Mouse (Mus musculus) ES-Bruce4 (cell line): Measurements from ENCODE around the gene Gas8. TPM values are rescaled to one million over a fixed set of nuclear protein-coding genes. Genes with fewer than 3 reads are reported as not detected.
"Not testable (repeated sequence)": the region's sequence is repeated elsewhere in the genome, so short reads cannot be mapped to it uniquely, and the experiment has no call there.

ENCODE experiments used
- H3K27ac ChIP-seq: 2 replicates; pipeline ENCODE4 v1.5.1; 2012; ENCODE audit warnings: low read length, inconsistent platforms; ENCODE audit not compliant: insufficient read depth
- H3K27me3 ChIP-seq: 2 replicates; pipeline ENCODE4 v1.6.1; 2012; ENCODE audit warnings: mild to moderate bottlenecking, low read length, inconsistent platforms; ENCODE audit not compliant: control insufficient read depth, poor library complexity, insufficient read depth, severe bottlenecking
- H3K36me3 ChIP-seq: 2 replicates; pipeline ENCODE4 v1.6.1; 2012; ENCODE audit warnings: inconsistent platforms, mild to moderate bottlenecking, low read length, moderate library complexity; ENCODE audit not compliant: control insufficient read depth, poor library complexity, insufficient read depth, severe bottlenecking
- H3K4me1 ChIP-seq: one replicate; pipeline ENCODE4 v1.8.1; 2011; ENCODE audit warnings: low read length; ENCODE audit not compliant: control insufficient read depth, insufficient read depth
- H3K4me3 ChIP-seq: 2 replicates; pipeline ENCODE4 v1.5.1; 2011; ENCODE audit warnings: low read depth, mild to moderate bottlenecking, low read length
- H3K9ac ChIP-seq: 2 replicates; pipeline ENCODE4 v1.6.1; 2012; ENCODE audit warnings: low read depth, mild to moderate bottlenecking, inconsistent platforms; ENCODE audit not compliant: poor library complexity, severe bottlenecking
- H3K9me3 ChIP-seq: replicated peaks from 2 replicates; pipeline ENCODE4 v1.6.1; 2012; ENCODE audit warnings: mild to moderate bottlenecking, low read length, inconsistent platforms; ENCODE audit not compliant: control insufficient read depth, poor library complexity, insufficient read depth, severe bottlenecking
- CTCF ChIP-seq: IDR thresholded peaks from one replicate; pipeline ENCODE4 v1.8.1; 2011; ENCODE audit warnings: low read depth, low read length
- EP300 ChIP-seq: IDR thresholded peaks from 2 replicates; pipeline ENCODE4 v1.6.1; 2011; ENCODE audit warnings: low read depth, low read length; ENCODE audit not compliant: insufficient read depth
- POLR2A ChIP-seq: IDR thresholded peaks from one replicate; pipeline ENCODE4 v1.8.1; 2011; ENCODE audit warnings: low read length; ENCODE audit not compliant: insufficient read depth
- polyA plus RNA-seq: library from polyadenylated mRNA; stranded (reverse); fragments of >200 nt; gene quantifications from 2 replicates; pipeline ENCODE4 v1.2.4, GENCODE M21; 2011; ENCODE audit warnings: low read depth; ENCODE audit not compliant: missing spikeins, insufficient read depth, insufficient read length

The Gas8 gene
- polyA plus RNA-seq, 1 experiment: 11.8 TPM

DNA sequence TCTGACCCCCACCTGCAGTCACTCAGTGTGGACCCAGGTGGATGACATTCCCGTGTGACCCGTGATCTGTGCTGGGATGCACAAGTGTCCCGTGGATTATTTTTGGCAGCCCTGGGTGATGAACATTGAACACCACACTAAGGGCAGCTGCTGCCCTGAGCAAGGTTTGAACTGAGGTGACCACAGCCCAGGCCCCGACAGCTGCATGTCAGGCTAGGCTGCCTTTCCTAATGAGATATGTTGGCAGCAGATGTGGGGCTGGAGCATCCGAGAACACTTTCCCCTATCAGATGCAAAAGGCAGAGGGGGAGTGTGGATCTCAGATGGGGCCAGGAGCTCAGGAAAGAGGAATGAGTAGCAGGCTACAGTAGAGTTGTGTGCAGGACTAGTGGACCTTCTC lies 7.8 kb upstream of the Gas8 start:
- no peaks in the 10 kb centered on the region for H3K36me3 ChIP-seq

DNA sequence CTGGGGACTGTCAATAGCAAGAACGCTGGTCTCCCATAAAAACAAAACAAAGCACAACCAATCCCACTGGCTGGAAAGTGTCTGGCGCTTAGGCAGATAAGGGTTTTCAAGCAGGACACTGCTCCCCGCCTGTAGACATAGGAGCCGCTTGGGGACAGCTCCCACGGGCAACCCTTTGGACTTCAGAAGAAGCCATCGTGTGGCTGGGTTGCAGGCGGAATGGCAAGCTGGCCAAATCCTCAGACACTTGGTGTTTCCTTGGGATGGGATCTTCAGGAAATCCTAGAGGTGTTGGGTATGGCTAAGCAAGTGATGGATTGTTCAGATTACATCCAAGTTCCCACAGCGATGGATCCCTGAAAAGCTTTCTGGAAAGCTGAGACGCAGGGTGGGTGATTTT lies 4.5 kb upstream of the Gas8 start:
- no peak for TF ChIP-seq POLR2A
- no peak for TF ChIP-seq EP300
- no peak for TF ChIP-seq CTCF
- H3K4me3 ChIP-seq: peak overlapping the region; percentile 67
- 0 out of 2 replicates have a peak, but pooled peaks cover 7% of the 10 kb centered on the region for H3K27me3 ChIP-seq
- peak overlapping the region; percentile 84 for H3K9ac ChIP-seq
- no peaks in the 10 kb centered on the region for H3K9me3 ChIP-seq
- H3K27ac ChIP-seq: no peak overlapping the region
- H3K36me3 ChIP-seq: no peaks in the 10 kb centered on the region
- H3K4me1 ChIP-seq: no peaks in the 10 kb centered on the region

More for the DNA sequence above, 7.8 kb upstream of the Gas8 start:
- Histone ChIP-seq H3K9ac (no peak overlapping the region), H3K27ac (no peak overlapping the region), H3K9me3 (no peaks in the 10 kb centered on the region), H3K4me3 (no peak overlapping the region), H3K27me3 (0 out of 2 replicates have a peak, but pooled peaks cover 7% of the 10 kb centered on the region), H3K4me1 (no peaks in the 10 kb centered on the region)
- TF ChIP-seq POLR2A (no peak), EP300 (no peak), CTCF (no peak)

DNA sequence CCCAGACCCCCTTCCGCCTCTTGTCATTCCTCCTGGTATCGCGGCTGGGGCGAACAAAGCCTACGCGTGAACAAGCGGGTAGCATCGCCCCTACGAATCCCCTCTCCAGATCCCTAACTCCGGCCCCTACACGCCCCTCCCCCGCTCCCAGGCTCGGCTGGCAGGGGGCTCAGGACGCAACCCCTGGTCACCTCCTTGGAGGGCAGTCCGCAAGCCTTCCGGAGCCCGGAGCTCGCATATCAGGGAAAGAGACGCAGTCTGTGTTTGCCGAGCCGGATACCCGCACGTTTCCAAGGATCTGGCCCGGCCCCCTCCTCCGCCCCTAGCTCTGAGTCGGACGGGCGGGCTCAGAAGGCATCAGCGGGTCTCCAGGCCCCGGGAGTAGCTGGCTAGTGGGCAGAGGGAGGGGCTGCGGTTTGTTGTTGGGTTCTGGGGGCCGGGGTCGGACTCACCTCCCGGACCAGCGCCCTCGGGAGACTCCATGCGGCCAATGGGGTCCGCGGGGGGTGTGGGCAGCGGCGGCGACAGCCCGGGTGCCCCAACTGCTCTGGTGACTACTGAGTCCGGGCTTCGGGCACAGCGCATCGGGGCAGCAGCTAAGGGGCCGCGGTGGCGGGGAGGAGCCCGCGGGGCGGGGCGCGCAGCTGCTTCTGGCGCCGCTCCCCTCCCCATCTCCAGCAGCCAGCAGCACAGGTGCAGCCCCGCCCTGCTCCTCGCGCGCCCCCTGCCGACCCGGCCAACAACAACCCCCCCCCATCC lies 3.7 kb upstream of the Gas8 start, which contains the start of gene Dbndd1:
Gene Dbndd1 (minus strand): TSS at position 683 of the 759 bp plus-strand sequence.
- H3K36me3 ChIP-seq: no peaks in the 10 kb centered on the region
- no peak for TF ChIP-seq POLR2A
- TF ChIP-seq CTCF: peak; percentile 36
- no peak within 1 kb of the TSS for H3K27ac ChIP-seq
- H3K27me3 ChIP-seq: 0 out of 2 replicates have a peak, but pooled peaks cover 7% of the 10 kb centered on the region
- H3K9ac ChIP-seq: peak within 1 kb of the TSS; percentile 84
- H3K9me3 ChIP-seq: no peaks in the 10 kb centered on the region
- peak within 1 kb of the TSS; percentile 67 for H3K4me3 ChIP-seq
- H3K4me1 ChIP-seq: no peaks in the 10 kb centered on the region

DNA sequence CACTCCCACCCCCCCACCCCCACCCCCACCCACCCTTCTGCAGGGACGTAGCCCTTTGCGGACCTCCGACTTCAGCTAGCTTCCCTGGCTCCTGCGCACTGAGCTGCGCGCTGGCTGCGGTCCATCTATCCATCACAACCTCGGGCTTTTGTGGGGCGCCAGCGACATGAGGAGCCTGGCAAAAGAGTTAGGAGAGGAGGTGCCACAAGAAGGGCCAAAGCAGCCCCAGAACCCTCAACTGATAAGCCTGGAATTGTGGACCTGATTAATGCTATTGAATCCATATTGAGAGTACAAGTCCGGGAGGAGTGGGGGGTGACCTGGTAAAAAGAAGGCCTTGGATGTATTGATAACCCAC lies 3.1 kb upstream of the Gas8 start:
- no peak for TF ChIP-seq CTCF
- TF ChIP-seq POLR2A: no peak
- no peak for TF ChIP-seq EP300
- H3K36me3 ChIP-seq: no peaks in the 10 kb centered on the region
- H3K4me3 ChIP-seq: peak overlapping the region; percentile 56
- H3K9me3 ChIP-seq: no peaks in the 10 kb centered on the region
- no peaks in the 10 kb centered on the region for H3K4me1 ChIP-seq
- 0 out of 2 replicates have a peak, but pooled peaks cover 7% of the 10 kb centered on the region for H3K27me3 ChIP-seq
- no peak overlapping the region for H3K27ac ChIP-seq
- H3K9ac ChIP-seq: peak overlapping the region; percentile 84

DNA sequence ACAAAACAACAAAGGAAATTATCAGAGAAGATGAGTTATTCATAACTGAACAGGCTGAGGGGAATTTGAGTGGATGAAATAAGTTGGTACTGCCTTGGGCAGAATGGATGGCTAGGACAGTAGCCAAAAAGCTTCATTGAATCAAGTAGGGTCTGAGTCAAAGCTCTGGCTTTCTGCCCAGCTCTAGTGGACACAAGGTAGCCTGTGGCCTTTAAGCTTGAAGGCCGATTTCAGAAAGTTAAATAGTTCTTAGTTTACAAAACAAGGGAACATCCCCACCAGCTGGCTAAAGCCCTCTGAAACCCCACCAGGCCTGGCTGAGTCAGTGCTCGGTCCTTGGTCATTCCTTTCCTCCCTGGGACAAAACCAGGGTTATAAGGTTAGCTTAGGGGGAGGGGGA lies 2.0 kb upstream of the Gas8 start:
- H3K9ac ChIP-seq: no peak overlapping the region
- H3K9me3 ChIP-seq: no peaks in the 10 kb centered on the region
- no peak overlapping the region for H3K4me3 ChIP-seq
- H3K4me1 ChIP-seq: no peaks in the 10 kb centered on the region
- H3K36me3 ChIP-seq: no peaks in the 10 kb centered on the region
- H3K27ac ChIP-seq: no peak overlapping the region
- TF ChIP-seq CTCF (no peak), POLR2A (no peak), EP300 (no peak)
- 0 out of 2 replicates have a peak, but pooled peaks cover 7% of the 10 kb centered on the region for H3K27me3 ChIP-seq

DNA sequence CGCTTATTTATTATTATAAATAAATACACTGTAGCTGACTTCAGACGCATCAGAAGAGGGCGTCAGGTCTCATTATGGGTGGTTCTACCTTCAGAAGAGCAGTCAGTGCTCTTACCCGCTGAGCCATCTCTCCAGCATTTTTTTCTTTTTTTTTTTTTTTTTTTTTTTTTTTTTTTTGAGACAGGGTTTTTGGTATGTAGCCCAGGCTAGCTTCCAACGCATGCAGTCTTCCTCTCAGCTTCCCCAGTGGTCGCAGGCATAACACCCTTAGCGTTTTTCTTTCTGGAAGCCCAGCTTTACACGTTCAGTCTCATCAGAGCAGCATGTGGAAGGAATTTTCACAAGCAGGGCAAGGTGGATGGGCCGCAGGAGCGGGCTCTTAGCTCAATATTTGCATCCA lies 462 bp upstream of the Gas8 start:
- TF ChIP-seq EP300: no peak
- no peak for TF ChIP-seq CTCF
- TF ChIP-seq POLR2A: no peak
- Histone ChIP-seq H3K27me3 (0 out of 2 replicates have a peak, but pooled peaks cover 7% of the 10 kb centered on the region), H3K4me3 (no peak overlapping the region), H3K4me1 (no peaks in the 10 kb centered on the region), H3K36me3 (no peaks in the 10 kb centered on the region), H3K9ac (no peak overlapping the region), H3K9me3 (no peaks in the 10 kb centered on the region), H3K27ac (no peak overlapping the region)

DNA sequence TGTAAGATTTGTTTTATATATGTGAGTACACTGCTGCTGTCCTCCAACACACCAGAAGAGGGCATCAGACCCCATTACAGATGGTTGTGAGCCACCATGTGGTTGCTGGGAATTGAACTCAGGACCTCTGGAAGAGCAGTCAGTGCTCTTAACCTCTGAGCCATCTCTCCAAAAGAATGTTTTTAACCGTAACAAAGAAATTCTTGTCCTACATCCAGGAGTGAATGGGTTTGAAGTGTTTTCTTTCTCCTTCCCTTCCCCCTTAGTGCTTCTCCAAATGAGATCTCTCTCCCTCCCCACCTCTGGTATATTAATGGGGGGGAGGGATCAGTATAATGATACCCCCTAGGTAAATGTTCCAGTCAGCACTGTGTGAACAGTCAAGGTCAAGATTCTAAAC lies 1.4 kb downstream of the Gas8 start:
- H3K9ac ChIP-seq, H3K4me1 ChIP-seq, H3K36me3 ChIP-seq, H3K27me3 ChIP-seq, H3K4me3 ChIP-seq, H3K9me3 ChIP-seq, H3K27ac ChIP-seq: not testable (repeated sequence)
